Comparison of ENCODE assay signal across 11 mouse cellular contexts in genomic region chr9:88177575-88178254, GRCm38 (mm10).
A peak's percentile ranks its signal among the peaks of the same experiment; 100 is the strongest.
DNase-seq lines count a peak whose midpoint lies in the region; ATAC-seq lines count a peak whose summit lies in the region.
"Had no signal": no experiment of that assay in that cellular context is flagged by ENCODE, and none has a peak within 500 bp of the region (broad histone marks: within the 10 kb centered on the region; RNA-seq: fewer than 3 reads in every experiment).

No protein-coding gene starts in this region.

- ATAC-seq in cerebellum, adult (ENCODE audit: insufficient number of reproducible peaks, low FRiP score, low TSS enrichment): 0 out of 2 replicates have a peak, but pooled peaks have one; percentile 56
- ATAC-seq: forebrain, embryonic 14.5 days had no signal

- no peak for DNase-seq in cerebellum, postnatal 4 days (ENCODE audit: low spot score in 2 of 2)
- peak; percentile 3 for DNase-seq in lung, postnatal 10 days
- DNase-seq in lung, postnatal 14 days: no peak
- peak; percentile 61 to 67 for DNase-seq in heart, adult 9 months (ENCODE audit: low spot score in 2 of 2)
- DNase-seq in skeletal muscle tissue, adult 2 months (ENCODE audit: low read depth, low spot score): peak; percentile 56
- DNase-seq in embryo, embryonic 10.5 days (ENCODE audit: low spot score): no peak
- no peak for DNase-seq in Muller cell, postnatal 12 days (ENCODE audit: inconsistent ontology term)
- DNase-seq: adrenal gland, postnatal 25 days; thymus, adult 18-20 months had no signal

Comparison
In these comparisons a context has a peak if more than half of its experiments do, and no peak if none do; other contexts are left out.
1. DNase-seq: peak in lung, postnatal 10 days (single experiment), heart, adult 9 months (2 of 2) and skeletal muscle tissue, adult 2 months (single experiment); none in cerebellum, postnatal 4 days (0 of 2), lung, postnatal 14 days (single experiment), embryo, embryonic 10.5 days (single experiment) and Muller cell, postnatal 12 days (single experiment).